Mouse (Mus musculus) MEL (cell line): ENCODE measurements around the gene Itk. TPM values are rescaled to one million over a fixed set of nuclear protein-coding genes. Genes with fewer than 3 reads are reported as not detected.

ENCODE experiments used
- DNase-seq: peaks from one replicate; pipeline ENCODE4 v3.0.0; 2011; ENCODE audit warnings: low read depth, low spot score
- H3K27ac ChIP-seq: 2 replicates; pipeline ENCODE4 v1.5.1; 2012; ENCODE audit warnings: low read depth, mild to moderate bottlenecking, control low read depth, low read length, moderate library complexity; ENCODE audit not compliant: control insufficient read depth
- H3K27me3 ChIP-seq, 2 experiments: fragments of 150-350 bp in 1 of 2; sonication (generic) in 1 of 2; 2 replicates each; pipeline ENCODE4 v1.6.1; 2012; ENCODE audit warnings: low read length in 2 of 2, mild to moderate bottlenecking in 2 of 2, improper control_type of control experiment in 1 of 2, moderate library complexity in 1 of 2; ENCODE audit not compliant: insufficient read depth in 2 of 2, control insufficient read depth in 1 of 2
- H3K36me3 ChIP-seq, 2 experiments: 2 replicates each; pipeline ENCODE4 v1.6.1; 2012 to 2014; ENCODE audit warnings: low read length in 2 of 2, improper control_type of control experiment in 1 of 2, inconsistent platforms in 1 of 2, mild to moderate bottlenecking in 1 of 2; ENCODE audit not compliant: insufficient read depth in 2 of 2, control insufficient read depth in 1 of 2
- H3K4me1 ChIP-seq, 2 experiments: fragments of 150-350 bp in 1 of 2; sonication (generic) in 1 of 2; 2 replicates each; pipeline ENCODE4 v1.6.1; 2012; ENCODE audit warnings: low read length in 2 of 2, improper control_type of control experiment in 1 of 2, mild to moderate bottlenecking in 1 of 2; ENCODE audit not compliant: insufficient read depth in 2 of 2, control insufficient read depth in 1 of 2
- H3K4me3 ChIP-seq, 2 experiments: fragments of 150-350 bp in 1 of 2; sonication (generic) in 1 of 2; 2 replicates each; pipeline ENCODE4 v1.5.1; 2012; ENCODE audit warnings: low read depth in 2 of 2, low read length in 2 of 2, mild to moderate bottlenecking in 2 of 2, moderate library complexity in 2 of 2, control low read depth in 1 of 2, improper control_type of control experiment in 1 of 2; ENCODE audit not compliant: control insufficient read depth in 1 of 2, insufficient read depth in 1 of 2
- H3K79me2 ChIP-seq: 2 replicates; pipeline ENCODE4 v1.6.1; 2012; ENCODE audit warnings: mild to moderate bottlenecking, low read length, moderate library complexity; ENCODE audit not compliant: control insufficient read depth, poor library complexity, insufficient read depth
- H3K9ac ChIP-seq: 2 replicates; pipeline ENCODE4 v1.6.1; 2012; ENCODE audit warnings: low read depth, mild to moderate bottlenecking, control low read depth, low read length, moderate library complexity; ENCODE audit not compliant: control insufficient read depth, poor library complexity, severe bottlenecking
- H3K9me3 ChIP-seq: fragments of 150-350 bp; sonication (generic); replicated peaks from 2 replicates; pipeline ENCODE4 v1.6.1; 2012; ENCODE audit warnings: mild to moderate bottlenecking, low read length, improper control_type of control experiment, moderate library complexity; ENCODE audit not compliant: insufficient read depth
- BHLHE40 ChIP-seq: IDR thresholded peaks from 2 replicates; pipeline ENCODE4 v1.6.1; 2012; ENCODE audit warnings: low read depth, mild to moderate bottlenecking, inconsistent platforms, low read length, improper control_type of control experiment, borderline replicate concordance
- CHD1 ChIP-seq: IDR thresholded peaks from 2 replicates; pipeline ENCODE4 v1.6.1; 2012; ENCODE audit warnings: low read depth, mild to moderate bottlenecking, inconsistent platforms, low read length, improper control_type of control experiment
- CTCF ChIP-seq, 3 experiments: IDR thresholded peaks in 2 of 3; conservative IDR thresholded peaks in 1 of 3; 2 replicates each; pipeline ENCODE4 v1.5.1; 2011 to 2012; ENCODE audit warnings: low read length in 3 of 3, low read depth in 2 of 3, mild to moderate bottlenecking in 2 of 3, improper control_type of control experiment in 1 of 3, inconsistent platforms in 1 of 3, mixed read lengths in 1 of 3, moderate library complexity in 1 of 3; ENCODE audit not compliant: control insufficient read depth in 1 of 3, insufficient read depth in 1 of 3, poor library complexity in 1 of 3, severe bottlenecking in 1 of 3
- E2F4 ChIP-seq: IDR thresholded peaks from 2 replicates; pipeline ENCODE4 v1.6.1; 2011; ENCODE audit warnings: low read depth, low read length, improper control_type of control experiment, borderline replicate concordance
- ELF1 ChIP-seq: IDR thresholded peaks from 2 replicates; pipeline ENCODE4 v1.6.1; 2014; ENCODE audit warnings: low read depth, mild to moderate bottlenecking, inconsistent platforms, low read length, improper control_type of control experiment, moderate library complexity
- EP300 ChIP-seq, 2 experiments: IDR thresholded peaks; 2 replicates each; pipeline ENCODE4 v1.6.1; 2011; ENCODE audit warnings: improper control_type of control experiment in 2 of 2, low read length in 2 of 2, low read depth in 1 of 2, mild to moderate bottlenecking in 1 of 2
- ETS1 ChIP-seq: IDR thresholded peaks from 2 replicates; pipeline ENCODE4 v1.6.1; 2012; ENCODE audit warnings: low read depth, mild to moderate bottlenecking, inconsistent platforms, low read length, improper control_type of control experiment, moderate library complexity
- GABPA ChIP-seq: IDR thresholded peaks from 2 replicates; pipeline ENCODE4 v1.6.1; 2012; ENCODE audit warnings: low read depth, mild to moderate bottlenecking, inconsistent platforms, low read length, improper control_type of control experiment, moderate library complexity
- HCFC1 ChIP-seq: IDR thresholded peaks from 2 replicates; pipeline ENCODE4 v1.6.1; 2012; ENCODE audit warnings: low read depth, mild to moderate bottlenecking, inconsistent platforms, low read length, improper control_type of control experiment, moderate library complexity
- JUND ChIP-seq: IDR thresholded peaks from 2 replicates; pipeline ENCODE4 v1.6.1; 2011; ENCODE audit warnings: low read depth, mild to moderate bottlenecking, improper control_type of control experiment, low read length
- KAT2A ChIP-seq: conservative IDR thresholded peaks from 2 replicates; pipeline ENCODE4 v1.6.1; 2012; ENCODE audit warnings: low read depth, low read length, improper control_type of control experiment, inconsistent platforms
- MAFK ChIP-seq: IDR thresholded peaks from 2 replicates; pipeline ENCODE4 v1.6.1; 2011; ENCODE audit warnings: low read depth, mild to moderate bottlenecking, low read length, improper control_type of control experiment, borderline replicate concordance
- MAX ChIP-seq: IDR thresholded peaks from 2 replicates; pipeline ENCODE4 v1.6.1; 2011; ENCODE audit warnings: low read length, improper control_type of control experiment
- MAZ ChIP-seq: IDR thresholded peaks from 2 replicates; pipeline ENCODE4 v1.6.1; 2012; ENCODE audit warnings: low read depth, mild to moderate bottlenecking, inconsistent platforms, low read length, improper control_type of control experiment
- MXI1 ChIP-seq: IDR thresholded peaks from 2 replicates; pipeline ENCODE4 v1.6.1; 2011; ENCODE audit warnings: mild to moderate bottlenecking, low read depth, low read length, improper control_type of control experiment
- MYB ChIP-seq: IDR thresholded peaks from 2 replicates; pipeline ENCODE4 v1.6.1; 2011; ENCODE audit warnings: mild to moderate bottlenecking, low read depth, low read length, improper control_type of control experiment
- MYC ChIP-seq: IDR thresholded peaks from 2 replicates; pipeline ENCODE4 v1.6.1; 2011; ENCODE audit warnings: low read depth, mild to moderate bottlenecking, low read length, improper control_type of control experiment, moderate library complexity
- NELFE ChIP-seq: IDR thresholded peaks from 2 replicates; pipeline ENCODE4 v1.6.1; 2011; ENCODE audit warnings: low read depth, low read length, improper control_type of control experiment
- POLR2A ChIP-seq, 2 experiments: IDR thresholded peaks; 2 replicates each; pipeline ENCODE4 v1.6.1; 2011 to 2012; ENCODE audit warnings: low read length in 2 of 2, mild to moderate bottlenecking in 2 of 2, control low read depth in 1 of 2, improper control_type of control experiment in 1 of 2, low read depth in 1 of 2, moderate library complexity in 1 of 2; ENCODE audit not compliant: control insufficient read depth in 1 of 2, insufficient read depth in 1 of 2, poor library complexity in 1 of 2
- POLR2AphosphoS2 ChIP-seq: IDR thresholded peaks from 2 replicates; pipeline ENCODE4 v1.6.1; 2011; ENCODE audit warnings: low read length, improper control_type of control experiment
- POLR2AphosphoS5 ChIP-seq: IDR thresholded peaks from 2 replicates; pipeline ENCODE4 v1.6.1; 2012; ENCODE audit warnings: low read depth, borderline replicate concordance, mild to moderate bottlenecking, inconsistent platforms, low read length, moderate library complexity, mixed read lengths
- SIN3A ChIP-seq: IDR thresholded peaks from 2 replicates; pipeline ENCODE4 v1.6.1; 2012; ENCODE audit warnings: low read length, improper control_type of control experiment, inconsistent platforms
- SMC3 ChIP-seq: IDR thresholded peaks from 2 replicates; pipeline ENCODE4 v1.6.1; 2011; ENCODE audit warnings: low read depth, low read length, improper control_type of control experiment
- TAL1 ChIP-seq: IDR thresholded peaks from 2 replicates; pipeline ENCODE4 v1.6.1; 2012; ENCODE audit warnings: mild to moderate bottlenecking, inconsistent platforms, low read length, moderate library complexity, mixed read lengths
- TBP ChIP-seq: IDR thresholded peaks from 2 replicates; pipeline ENCODE4 v1.8.0; 2011; ENCODE audit warnings: low read depth, low read length, improper control_type of control experiment
- TCF12 ChIP-seq: IDR thresholded peaks from 2 replicates; pipeline ENCODE4 v1.6.1; 2014; ENCODE audit warnings: low read depth, mild to moderate bottlenecking, inconsistent platforms, low read length, improper control_type of control experiment, moderate library complexity
- ZC3H11A ChIP-seq: IDR thresholded peaks from 2 replicates; pipeline ENCODE4 v1.6.1; 2012; ENCODE audit warnings: low read depth, mild to moderate bottlenecking, inconsistent platforms, low read length, improper control_type of control experiment
- ZNF384 ChIP-seq: IDR thresholded peaks from 2 replicates; pipeline ENCODE4 v1.6.1; 2012; ENCODE audit warnings: low read depth, mild to moderate bottlenecking, inconsistent platforms, low read length, improper control_type of control experiment
- polyA plus RNA-seq, 2 experiments: library from polyadenylated mRNA; stranded (reverse) in 1 of 2; unstranded in 1 of 2; fragments of >175 nt in 1 of 2; fragments of >200 nt in 1 of 2; gene quantifications; 2 replicates each; pipeline versions ENCODE4 v1.2.1 to v1.2.4; 2012; ENCODE audit warnings: low replicate concordance in 2 of 2, low read depth in 1 of 2; ENCODE audit not compliant: insufficient read length in 2 of 2, insufficient read depth in 1 of 2, missing spikeins in 1 of 2
- total RNA-seq: library from RNA; depleted of rRNA; stranded (reverse); fragments of 300-350 nt; gene quantifications from 2 replicates; pipeline ENCODE4 v1.2.3, GENCODE M21; 2012

Itk gene
- total and polyA plus RNA-seq, 3 experiments, result not detected

DNA sequence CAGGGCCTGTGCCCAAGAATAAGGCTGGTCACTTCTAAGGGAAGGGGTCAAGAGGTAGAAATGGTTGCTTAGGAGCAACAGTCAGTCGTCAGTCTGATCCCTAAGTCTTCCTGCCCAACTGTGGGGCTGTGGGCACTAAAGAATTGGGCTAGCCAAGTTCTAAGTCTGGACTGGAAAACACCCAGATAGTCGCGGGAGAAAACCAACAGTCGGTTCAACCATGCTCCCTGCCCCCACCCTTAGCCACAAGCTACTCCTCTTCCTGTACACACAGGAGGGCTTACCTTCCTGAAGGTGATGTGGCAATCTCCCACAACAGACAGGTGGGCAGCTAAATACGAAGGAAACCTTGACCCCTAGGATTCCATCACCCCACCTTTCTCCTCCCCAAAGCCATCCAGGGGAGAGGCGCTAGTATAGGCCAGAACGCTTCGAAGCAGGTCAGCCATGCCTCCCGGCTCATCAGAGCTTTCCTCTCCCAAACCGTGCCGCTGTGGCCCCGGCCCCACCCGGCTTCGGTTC is 78.1 kb downstream of the Itk start:
- H3K36me3 ChIP-seq, result peaks cover 0 to 10% of the 10 kb centered on the region in 2 experiments; a peak in 2 of 4 replicates
- H3K4me3 ChIP-seq, result peak overlapping the region; percentile 80 to 95
- H3K9ac ChIP-seq, result peak overlapping the region; percentile 74
- TF ChIP-seq GABPA, result no peak
- no peak for TF ChIP-seq MAFK
- no peak for TF ChIP-seq BHLHE40
- peak; percentile 15 for TF ChIP-seq MXI1
- peak; percentile 5 for TF ChIP-seq HCFC1
- no peak for TF ChIP-seq POLR2AphosphoS2
- peak in 1 of 2 experiments; percentile 34; a peak in 2 of 4 replicates for TF ChIP-seq EP300 (IDR thresholded peaks at IDR 0.05; ENCODE audit: low read depth in 1 of 2, low read length in 2 of 2)
- TF ChIP-seq E2F4, result no peak
- TF ChIP-seq TBP, result 0 out of 2 replicates have a peak, but pooled peaks have one; percentile 16
- no peak for TF ChIP-seq ZC3H11A
- TF ChIP-seq MYB, result no peak
- TF ChIP-seq TCF12, result 0 out of 2 replicates have a peak, but pooled peaks have one; percentile 10
- TF ChIP-seq ETS1, result 0 out of 2 replicates have a peak, but pooled peaks have one; percentile 7
- TF ChIP-seq CTCF (IDR thresholded peaks at IDR 0.05 in 2 of 3, conservative IDR thresholded peaks at IDR 0.05 in 1 of 3; ENCODE audit: control insufficient read depth in 1 of 3, insufficient read depth in 1 of 3, low read depth in 2 of 3, low read length in 3 of 3, poor library complexity in 1 of 3, severe bottlenecking in 1 of 3), result no peak
- no peak for TF ChIP-seq MAZ
- no peak for TF ChIP-seq NELFE
- peak; percentile 11; the same call in 1 of the 2 replicates for TF ChIP-seq MAX
- no peak; the same call in 1 of the 2 replicates for TF ChIP-seq ELF1
- TF ChIP-seq CHD1, result no peak
- TF ChIP-seq JUND, result no peak
- no peak for TF ChIP-seq TAL1
- TF ChIP-seq SIN3A, result peak; percentile 27
- no peak for TF ChIP-seq KAT2A
- TF ChIP-seq POLR2A (IDR thresholded peaks at IDR 0.05; ENCODE audit: control insufficient read depth in 1 of 2, insufficient read depth in 1 of 2, low read depth in 1 of 2, low read length in 2 of 2, poor library complexity in 1 of 2), result 0 out of 4 replicates have a peak, but pooled peaks of 1 of the 2 experiments have one; percentile 2
- no peak for TF ChIP-seq MYC
- TF ChIP-seq ZNF384, result no peak
- no peak for TF ChIP-seq SMC3
- no peak for TF ChIP-seq POLR2AphosphoS5
- TF ChIP-seq, all 39 proteins: peak for 9
- H3K9me3 ChIP-seq, result no peaks in the 10 kb centered on the region
- H3K27ac ChIP-seq, result no peak overlapping the region
- H3K27me3 ChIP-seq, result peaks cover 0 to 2% of the 10 kb centered on the region in 2 experiments; a peak in 1 of 4 replicates
- peaks cover 2% of the 10 kb centered on the region; the same call in 1 of the 2 replicates for H3K79me2 ChIP-seq
- peaks cover 0 to 22% of the 10 kb centered on the region in 2 experiments; a peak in 3 of 4 replicates for H3K4me1 ChIP-seq
- peak; percentile 74 for DNase-seq
